12 mouse cellular contexts compared by ENCODE assay signal in genomic region chr6:101319374-101319967, GRCm38 (mm10). TPM values are rescaled to one million over a fixed set of nuclear protein-coding genes. Genes with fewer than 3 reads are reported as not detected.
DNase-seq lines count a peak whose midpoint lies in the region; ATAC-seq lines count a peak whose summit lies in the region.
"Had no signal": no experiment of that assay in that cellular context is flagged by ENCODE, and none has a peak within 500 bp of the region (broad histone marks: within the 10 kb centered on the region; RNA-seq: fewer than 3 reads in every experiment).

No protein-coding gene starts in this region.

- no peaks in the 10 kb centered on the region for H3K36me3 ChIP-seq in heart, embryonic 13.5 days
- no peaks in the 10 kb centered on the region for H3K36me3 ChIP-seq in limb, embryonic 12.5 days
- no peaks in the 10 kb centered on the region for H3K36me3 ChIP-seq in limb, embryonic 10.5 days
- H3K36me3 ChIP-seq in intestine, embryonic 16.5 days (ENCODE audit: control insufficient read depth, insufficient read depth, low read length) = no peaks in the 10 kb centered on the region
- H3K36me3 ChIP-seq: forebrain, embryonic 10.5 days; midbrain, embryonic 13.5 days had no signal

- peak overlapping the region; percentile 70 for H3K27ac ChIP-seq in heart, embryonic 13.5 days (replicated peaks)
- peak overlapping the region; percentile 76 for H3K27ac ChIP-seq in limb, embryonic 12.5 days
- H3K27ac ChIP-seq in limb, embryonic 10.5 days = no peak overlapping the region; the same call in 1 of the 2 replicates
- peak overlapping the region; percentile 35 for H3K27ac ChIP-seq in intestine, embryonic 16.5 days (ENCODE audit: low read length)
- H3K27ac ChIP-seq: forebrain, embryonic 10.5 days; midbrain, embryonic 13.5 days had no signal

- DNase-seq in heart, adult 9 months (ENCODE audit: low spot score in 2 of 2) = no peak
- no peak for DNase-seq in limb, embryonic 10.5 days (ENCODE audit: low spot score)
- DNase-seq in telencephalon, adult 2 months (ENCODE audit: low read depth, low spot score) = peak; percentile 44
- no peak for DNase-seq in gastrocnemius, postnatal 4 days (ENCODE audit: low spot score in 2 of 2)
- DNase-seq: cerebellum, adult 18-20 months; kidney, adult 9 months; liver had no signal

- 69% methylated on average over 7 of the region's 7 CpGs for WGBS in heart, embryonic 13.5 days
- 48% methylated on average over 7 of the region's 7 CpGs for WGBS in limb, embryonic 12.5 days
- WGBS in limb, embryonic 10.5 days = 88% methylated on average over 7 of the region's 7 CpGs
- 54% methylated on average over 7 of the region's 7 CpGs for WGBS in intestine, embryonic 16.5 days

- no peak overlapping the region for H3K4me2 ChIP-seq in heart, embryonic 13.5 days
- H3K4me2 ChIP-seq in limb, embryonic 12.5 days = no peak overlapping the region
- no peak overlapping the region for H3K4me2 ChIP-seq in intestine, embryonic 16.5 days (ENCODE audit: low read depth, low read length)
- H3K4me2 ChIP-seq: midbrain, embryonic 13.5 days had no signal

- no peak for ATAC-seq in heart, embryonic 13.5 days (ENCODE audit: extremely low read depth, insufficient number of reproducible peaks, low FRiP score, low TSS enrichment)
- ATAC-seq in limb, embryonic 12.5 days (ENCODE audit: insufficient number of reproducible peaks, insufficient read depth, low FRiP score, low TSS enrichment, low read depth) = no peak
- ATAC-seq in intestine, embryonic 16.5 days = no peak
- ATAC-seq: midbrain, embryonic 13.5 days had no signal

- H3K9me3 ChIP-seq in heart, embryonic 13.5 days = no peaks in the 10 kb centered on the region
- H3K9me3 ChIP-seq in limb, embryonic 12.5 days = no peaks in the 10 kb centered on the region
- H3K9me3 ChIP-seq in limb, embryonic 10.5 days (replicated peaks) = no peaks in the 10 kb centered on the region
- no peaks in the 10 kb centered on the region for H3K9me3 ChIP-seq in intestine, embryonic 16.5 days (ENCODE audit: control insufficient read depth, low read length)
- H3K9me3 ChIP-seq: forebrain, embryonic 10.5 days; midbrain, embryonic 13.5 days had no signal

- peaks cover 51% of the 10 kb centered on the region for H3K4me1 ChIP-seq in heart, embryonic 13.5 days
- peaks cover 18% of the 10 kb centered on the region for H3K4me1 ChIP-seq in limb, embryonic 12.5 days (replicated peaks)
- H3K4me1 ChIP-seq in limb, embryonic 10.5 days = peaks cover 19% of the 10 kb centered on the region
- H3K4me1 ChIP-seq in intestine, embryonic 16.5 days (ENCODE audit: control insufficient read depth, insufficient read depth, low read length) = peaks cover 25% of the 10 kb centered on the region

- no peak overlapping the region for H3K9ac ChIP-seq in heart, embryonic 13.5 days
- H3K9ac ChIP-seq in limb, embryonic 12.5 days (replicated peaks) = no peak overlapping the region
- H3K9ac ChIP-seq in intestine, embryonic 16.5 days (ENCODE audit: low read depth, low read length) = no peak overlapping the region
- H3K9ac ChIP-seq: midbrain, embryonic 13.5 days had no signal

- H3K27me3 ChIP-seq in heart, embryonic 13.5 days (replicated peaks) = no peaks in the 10 kb centered on the region
- H3K27me3 ChIP-seq in limb, embryonic 12.5 days = no peaks in the 10 kb centered on the region
- H3K27me3 ChIP-seq in limb, embryonic 10.5 days (ENCODE audit: low read depth, poor library complexity, severe bottlenecking) = no peaks in the 10 kb centered on the region
- no peaks in the 10 kb centered on the region for H3K27me3 ChIP-seq in intestine, embryonic 16.5 days (replicated peaks; ENCODE audit: control insufficient read depth, insufficient read depth, low read length)
- H3K27me3 ChIP-seq: midbrain, embryonic 13.5 days had no signal

- no peak overlapping the region for H3K4me3 ChIP-seq in heart, embryonic 13.5 days
- no peak overlapping the region for H3K4me3 ChIP-seq in limb, embryonic 12.5 days (replicated peaks)
- no peak overlapping the region for H3K4me3 ChIP-seq in limb, embryonic 10.5 days
- no peak overlapping the region for H3K4me3 ChIP-seq in intestine, embryonic 16.5 days (ENCODE audit: low read length)
- H3K4me3 ChIP-seq: forebrain, embryonic 10.5 days; midbrain, embryonic 13.5 days had no signal

RNA-seq across cellular contexts. Expression of gene Pdzrn3, which starts 58.2 kb away (rescaled TPM):
- 9.7 and 9.8 TPM in 2 replicates for polyA plus RNA-seq in heart, embryonic 13.5 days (2015; fragmentation: Nextera tagmentation; extraction: Ambion mirVana)
- 10.8 and 14.1 TPM in 2 replicates for polyA plus RNA-seq in limb, embryonic 12.5 days (2016; fragmentation: Nextera tagmentation; extraction: Ambion mirVana)
- 6.2 and 9.2 TPM in 2 replicates for polyA plus RNA-seq in limb, embryonic 10.5 days (2016; fragmentation: Nextera tagmentation; extraction: Ambion mirVana)
- polyA plus RNA-seq in intestine, embryonic 16.5 days (2015; fragmentation: Nextera tagmentation; extraction: Ambion mirVana) = 6.3 and 6.5 TPM in 2 replicates
- total RNA-seq in gastrocnemius, postnatal 4 days (2021) = 10 to 100 TPM; 45.4 to 48.8 TPM
